Mouse (Mus musculus): ENCODE measurements at regions not wholly inside any gene's neighbourhood (a gene's known extent, or its start where the extent isn't known, plus 50 kb on each side); places are given as distances from the start of the nearest gene placed in this dataset.
"Not testable (repeated sequence)": the region's sequence is repeated elsewhere in the genome, so short reads cannot be mapped to it uniquely, and the experiment has no call there.

- DNase-seq, result no peak
These were observed 87.6 kb downstream of the Serpinb8 start for GRCm38 (mm10) chr1:107677404-107677803.

- DNase-seq, result no peak
These were observed 107.1 kb downstream of the Serpinb8 start for GRCm38 (mm10) chr1:107696858-107697257.

- no peak for DNase-seq
These were observed 116.3 kb downstream of the Serpinb8 start for GRCm38 (mm10) chr1:107706108-107706548.

GRCm38 (mm10) chr1:107708601-107709000 lies 118.8 kb downstream of the Serpinb8 start:
- DNase-seq, result no peak

DNA sequence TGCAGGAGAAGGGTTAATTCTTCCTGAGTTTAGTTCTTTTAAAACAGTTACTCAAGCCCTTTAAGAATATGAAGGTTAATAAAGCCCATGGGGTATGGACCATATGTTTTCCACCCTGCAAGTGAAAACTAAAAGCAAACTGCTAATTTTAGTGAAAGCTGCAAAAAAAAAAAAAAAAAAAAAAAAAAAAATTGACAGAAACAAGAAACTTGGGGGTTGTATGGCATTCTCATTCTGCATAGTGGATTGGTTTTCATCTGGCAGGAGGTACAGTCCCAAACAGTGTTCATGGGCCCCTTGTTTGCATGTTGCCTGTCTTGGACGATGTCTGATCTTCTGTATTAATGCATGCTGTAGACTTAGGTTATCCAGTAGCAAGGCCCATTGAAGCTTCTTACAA lies 125.1 kb downstream of the Serpinb8 start:
- no peak for DNase-seq

- DNase-seq, result no peak
These were observed 129.5 kb downstream of the Serpinb8 start for GRCm38 (mm10) chr1:107719304-107719703.

GRCm38 (mm10) chr1:107728113-107728839 lies 138.5 kb downstream of the Serpinb8 start:
- DNase-seq, result no peak

DNA sequence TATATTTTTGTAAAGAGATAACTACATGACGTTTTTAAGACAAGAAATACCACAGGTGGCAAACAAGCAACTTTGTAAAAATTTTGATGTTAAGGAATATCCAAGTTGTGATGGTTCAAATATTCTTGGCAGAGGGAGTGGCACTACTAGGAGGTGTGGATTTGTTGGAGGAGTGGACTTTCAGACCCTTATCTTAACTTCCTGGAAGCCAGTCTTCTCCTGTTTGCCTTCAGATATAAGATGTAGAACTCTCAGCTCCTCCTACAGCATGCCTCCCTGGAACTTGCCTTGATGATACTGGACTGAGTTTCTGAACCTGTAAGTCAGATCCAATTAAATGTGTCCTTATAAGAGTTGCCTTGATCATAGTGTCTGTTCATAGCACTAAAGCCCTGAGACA lies 175.5 kb downstream of the Serpinb8 start:
- DNase-seq, result no peak

DNA sequence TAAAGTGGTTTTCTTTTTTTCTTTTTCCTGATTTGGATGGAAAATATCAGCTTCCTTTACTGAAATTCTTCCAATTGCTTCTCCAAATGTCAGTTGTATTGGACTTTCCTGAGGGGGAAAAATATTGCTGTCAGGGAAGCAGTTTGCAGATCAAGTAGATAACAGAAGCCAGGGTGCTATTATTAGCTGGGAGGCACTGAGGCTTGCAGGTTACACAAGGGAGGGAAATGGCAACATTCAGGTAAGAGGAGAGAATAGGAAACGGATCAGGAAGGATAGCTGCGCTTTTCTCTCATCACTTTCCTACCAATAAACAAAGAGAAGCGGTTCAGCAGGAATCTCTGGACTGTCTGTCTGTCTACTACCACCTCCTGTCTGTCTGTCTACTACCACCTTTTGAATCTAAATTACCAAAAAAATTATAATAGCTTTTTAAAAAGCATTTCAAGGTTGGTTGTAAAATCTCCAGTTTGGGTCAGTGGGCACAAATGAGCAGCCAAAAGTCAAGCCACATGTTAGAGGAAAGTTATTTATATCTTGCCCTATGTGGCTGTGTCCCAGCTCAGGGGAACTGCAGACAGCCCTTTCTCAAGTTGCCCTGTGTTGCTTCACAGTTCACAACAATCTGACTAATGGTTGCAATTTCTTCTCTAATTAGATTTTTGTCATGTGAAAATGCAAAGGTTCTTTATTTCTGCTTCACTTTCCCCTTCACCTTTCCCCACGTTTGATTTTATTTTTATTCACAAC lies 177.6 kb downstream of the Serpinb8 start:
- DNase-seq, result no peak

GRCm38 (mm10) chr1:107772967-107773366 lies 183.2 kb downstream of the Serpinb8 start:
- DNase-seq, result no peak

GRCm38 (mm10) chr1:107783079-107783478 lies 193.3 kb downstream of the Serpinb8 start:
- no peak for DNase-seq

DNA sequence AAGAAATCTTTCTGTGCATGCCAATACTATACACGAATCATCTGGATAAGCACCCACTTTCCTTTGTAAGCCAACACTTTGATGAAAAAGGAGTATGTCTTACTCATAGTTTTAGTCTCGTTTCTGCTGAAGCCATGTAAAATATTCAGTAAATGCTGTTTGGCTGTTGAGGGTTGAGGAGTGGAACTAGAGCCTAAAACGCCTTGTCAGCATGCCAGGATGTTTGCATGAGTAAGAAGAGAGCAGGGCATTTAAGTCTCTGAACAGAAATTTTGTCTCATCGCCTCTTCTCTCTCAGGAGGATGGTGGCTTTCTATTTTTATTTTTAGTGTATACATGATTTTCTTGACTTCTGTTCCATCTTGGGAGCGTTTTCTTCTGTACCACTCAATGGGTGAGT lies 216.0 kb downstream of the Serpinb8 start:
- no peak for DNase-seq

DNA sequence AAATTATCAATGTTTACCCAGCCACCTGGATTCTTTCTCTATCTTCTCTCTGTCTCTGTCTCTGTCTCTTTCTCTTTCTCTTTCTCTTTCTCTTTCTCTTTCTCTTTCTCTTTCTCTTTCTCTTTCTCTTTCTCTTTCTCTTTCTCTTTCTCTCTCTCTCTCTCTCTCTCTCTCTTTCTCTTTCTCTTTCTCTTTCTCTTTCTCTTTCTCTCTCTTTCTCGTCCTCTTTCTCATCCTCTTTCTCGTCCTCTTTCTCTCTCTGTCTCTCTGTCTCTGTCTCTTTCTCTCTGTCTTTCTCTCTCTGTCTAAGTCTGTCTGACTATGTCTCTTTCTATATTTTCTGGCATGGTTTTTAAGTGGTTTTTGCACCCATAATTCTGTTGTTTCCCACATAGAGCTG lies 217.6 kb downstream of the Serpinb8 start:
- not testable (repeated sequence) for DNase-seq

- no peak for DNase-seq
These were observed 221.3 kb downstream of the Serpinb8 start for GRCm38 (mm10) chr1:107811136-107811535.

DNA sequence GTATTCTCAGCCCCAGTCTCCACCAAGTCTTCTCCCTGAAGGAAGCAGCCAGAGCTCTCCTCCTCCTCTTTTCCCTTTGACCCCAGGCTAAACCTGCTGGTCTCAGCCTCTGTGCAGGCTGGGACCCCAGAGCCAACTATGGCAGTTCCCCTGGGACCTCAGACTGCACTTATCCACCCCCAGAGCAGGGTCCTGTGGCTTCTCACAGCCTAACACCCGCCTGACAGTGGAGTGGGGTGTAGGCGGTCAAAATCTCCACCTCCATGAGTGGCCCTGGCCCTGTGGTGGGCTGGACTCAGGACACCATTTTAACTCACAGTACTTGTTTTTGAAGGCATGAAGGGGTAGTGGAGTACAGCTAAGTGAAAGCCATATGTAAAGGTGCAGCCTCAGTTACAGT lies 222.1 kb downstream of the Serpinb8 start:
- DNase-seq, result no peak

DNA sequence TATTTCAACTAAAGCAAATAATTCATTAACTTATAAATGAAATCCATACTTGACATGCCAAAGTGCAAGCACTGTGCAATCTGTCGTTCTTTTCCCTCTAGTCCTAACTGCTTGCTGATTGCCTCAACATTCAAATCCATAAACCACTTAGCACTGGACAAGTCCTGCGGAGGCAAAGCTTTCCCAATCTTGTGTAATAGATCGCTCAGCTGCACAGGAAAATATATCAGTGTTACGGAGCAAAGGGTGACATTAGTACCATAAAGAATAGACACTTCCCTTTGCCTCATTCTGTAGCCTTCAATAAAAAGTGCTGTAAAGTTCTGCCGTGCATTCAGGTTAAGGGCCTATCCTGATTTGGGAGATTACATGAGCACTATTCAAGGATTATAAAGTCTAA lies 248.1 kb downstream of the Serpinb8 start:
- no peak for DNase-seq

DNA sequence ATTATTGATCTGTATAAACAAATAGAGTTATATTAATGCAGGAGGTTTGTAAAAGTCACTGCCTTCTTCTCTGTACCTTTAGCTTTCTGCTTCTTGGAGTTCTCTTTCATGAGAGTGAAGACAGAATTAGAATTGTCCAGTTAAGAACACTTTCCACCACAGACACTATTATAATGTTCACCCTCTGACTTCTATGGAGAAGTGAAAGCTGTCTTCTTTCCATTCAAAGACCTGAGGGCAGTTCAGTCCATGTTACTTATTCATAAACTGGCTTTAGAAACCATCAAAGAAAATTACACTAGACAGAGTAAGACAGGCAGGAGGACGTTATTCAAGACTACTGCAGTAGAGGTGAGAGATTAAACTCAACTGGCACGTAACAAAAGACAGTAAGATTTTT lies 262.6 kb downstream of the Serpinb8 start:
- no peak for DNase-seq

GRCm38 (mm10) chr1:107853001-107853400 lies 263.2 kb downstream of the Serpinb8 start:
- DNase-seq, result no peak

DNA sequence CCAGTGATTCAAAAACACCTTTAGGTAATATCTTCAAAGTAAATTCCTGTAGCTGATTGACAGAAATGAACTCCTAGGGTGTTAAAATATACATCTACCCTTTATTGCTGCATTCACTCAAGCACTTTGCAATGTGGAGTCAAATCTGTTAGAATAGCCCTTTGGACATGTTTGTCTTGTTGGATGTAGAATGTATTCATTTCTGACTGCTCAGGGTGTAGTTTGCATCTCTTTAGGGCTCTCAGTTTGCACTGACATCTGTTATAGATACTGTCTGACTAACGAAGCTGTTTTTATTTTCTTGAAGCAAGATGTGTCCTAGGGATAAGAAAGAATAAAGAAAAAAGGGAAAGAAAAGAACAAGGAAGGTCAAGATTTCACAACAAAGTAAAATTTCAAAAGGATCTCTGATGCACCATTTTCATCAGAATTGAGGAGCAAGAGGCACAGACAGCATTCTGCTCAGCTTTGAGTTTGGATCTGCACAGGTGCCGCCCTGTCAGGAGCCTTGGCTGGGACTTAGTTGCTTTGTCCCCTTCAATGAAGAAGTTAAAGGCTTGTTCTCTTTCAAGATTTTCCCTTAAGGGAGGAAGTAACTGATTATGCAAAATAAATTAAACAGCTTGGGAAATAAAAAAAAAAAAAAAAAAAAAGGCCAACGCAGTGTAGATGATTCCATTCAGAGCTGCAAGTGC lies 308.1 kb downstream of the Serpinb8 start:
- no peak for DNase-seq

GRCm38 (mm10) chr1:107899261-107899660 lies 309.5 kb downstream of the Serpinb8 start:
- DNase-seq, result no peak

- DNase-seq, result no peak
These were observed 310.6 kb downstream of the Serpinb8 start for GRCm38 (mm10) chr1:107900449-107900848.

- no peak for DNase-seq
These were observed 311.1 kb downstream of the Serpinb8 start for GRCm38 (mm10) chr1:107900913-107901312.

Measured in adrenal gland, postnatal 10 days (tissue).